Mouse (Mus musculus): ENCODE data around the gene Plxnb1. TPM values are rescaled to one million over a fixed set of nuclear protein-coding genes. Genes with fewer than 3 reads are reported as not detected.

Gene Plxnb1
- polyA plus RNA-seq (2014; fragmentation: Illumina TruSeq; extraction: RNeasy Lipid Tissue Mini Kit (QIAGEN cat#74804); ENCODE audit: low read depth, low replicate concordance), result 5.8 TPM

DNA sequence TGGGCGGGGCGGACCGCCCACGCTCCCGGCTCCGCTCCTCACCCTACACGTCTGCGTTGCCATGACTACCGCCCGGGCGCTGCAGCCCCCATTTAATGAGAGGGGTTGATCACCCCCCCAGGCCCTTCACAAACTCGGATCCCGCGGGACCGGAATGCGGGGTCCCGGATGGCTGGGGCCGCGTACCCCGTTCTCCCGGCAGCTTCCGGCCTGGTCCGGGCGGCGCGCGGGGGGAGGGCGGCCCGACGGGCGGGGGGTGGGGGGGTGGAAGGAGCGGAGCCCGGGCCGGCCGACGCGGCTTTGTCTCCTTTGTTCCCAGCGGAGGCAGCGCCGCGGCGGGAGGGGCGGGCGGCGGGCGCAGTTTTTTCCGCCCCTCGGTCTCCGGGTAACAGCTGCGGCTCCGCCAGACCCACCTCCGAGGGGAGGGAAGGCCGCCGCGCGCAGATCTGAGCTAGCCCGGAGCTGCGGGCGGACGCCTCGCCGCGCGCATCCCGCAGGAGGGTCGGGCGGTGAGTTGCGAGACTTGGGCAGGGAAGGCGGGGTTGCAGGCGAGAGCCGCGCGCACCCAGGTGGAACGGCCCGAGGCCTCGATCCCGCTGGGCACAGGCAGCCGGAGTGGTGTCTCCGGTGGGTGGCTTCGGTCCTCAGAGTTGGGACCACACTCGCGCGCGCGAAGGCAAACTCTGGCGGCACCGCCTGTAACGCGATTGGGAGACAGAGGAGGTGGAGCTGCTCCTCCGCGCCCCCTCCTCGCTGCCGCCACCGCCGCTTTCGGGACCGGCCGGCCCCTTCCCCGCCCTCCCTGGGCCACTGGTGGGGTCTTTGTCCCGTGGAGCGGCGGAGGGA lies at the start of gene Plxnb1:
Gene Plxnb1 (plus strand): TSS at position 253 of the 846 bp plus-strand sequence.

DNA sequence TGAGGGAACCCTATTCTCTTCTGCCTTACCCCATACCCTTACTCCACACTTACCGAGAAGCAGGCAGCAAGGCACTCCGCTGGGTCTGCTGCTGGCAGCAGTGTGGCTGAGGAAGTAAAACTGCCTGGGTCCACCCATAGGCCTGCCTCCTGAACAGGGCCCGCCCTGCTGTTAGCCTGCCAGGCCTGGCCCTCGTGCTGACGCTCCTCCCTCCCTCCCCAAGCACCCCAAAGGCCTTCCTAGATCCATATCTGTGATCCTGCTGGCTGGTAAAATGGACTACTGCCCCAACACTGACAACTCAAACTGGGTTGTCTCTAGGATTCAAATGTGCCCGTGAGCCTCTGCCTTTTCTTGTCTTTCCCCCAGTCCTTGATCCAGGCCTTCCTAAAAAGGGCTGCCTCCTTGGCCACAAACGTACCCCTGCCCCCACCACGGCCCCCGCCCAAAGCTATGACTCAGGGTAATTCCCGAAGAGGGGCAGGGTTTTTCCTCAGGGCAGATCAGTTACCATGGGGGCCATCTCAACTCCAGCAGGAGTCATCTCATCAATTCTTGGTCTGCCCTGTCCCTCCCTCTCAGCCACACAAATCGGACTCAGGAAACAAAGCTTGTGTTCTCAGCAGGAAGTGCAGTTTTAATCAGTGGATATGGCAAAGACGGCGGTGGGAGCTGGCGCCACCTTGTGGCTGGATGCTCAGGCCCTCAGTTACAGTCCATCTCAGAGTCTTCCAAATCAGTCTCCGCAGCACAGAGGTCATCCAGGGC lies 35.9 kb upstream of the Plxnb1 start, which contains the start of gene Trex1:
Gene Trex1 (minus strand): TSS at position 599 of the 768 bp plus-strand sequence.

DNA sequence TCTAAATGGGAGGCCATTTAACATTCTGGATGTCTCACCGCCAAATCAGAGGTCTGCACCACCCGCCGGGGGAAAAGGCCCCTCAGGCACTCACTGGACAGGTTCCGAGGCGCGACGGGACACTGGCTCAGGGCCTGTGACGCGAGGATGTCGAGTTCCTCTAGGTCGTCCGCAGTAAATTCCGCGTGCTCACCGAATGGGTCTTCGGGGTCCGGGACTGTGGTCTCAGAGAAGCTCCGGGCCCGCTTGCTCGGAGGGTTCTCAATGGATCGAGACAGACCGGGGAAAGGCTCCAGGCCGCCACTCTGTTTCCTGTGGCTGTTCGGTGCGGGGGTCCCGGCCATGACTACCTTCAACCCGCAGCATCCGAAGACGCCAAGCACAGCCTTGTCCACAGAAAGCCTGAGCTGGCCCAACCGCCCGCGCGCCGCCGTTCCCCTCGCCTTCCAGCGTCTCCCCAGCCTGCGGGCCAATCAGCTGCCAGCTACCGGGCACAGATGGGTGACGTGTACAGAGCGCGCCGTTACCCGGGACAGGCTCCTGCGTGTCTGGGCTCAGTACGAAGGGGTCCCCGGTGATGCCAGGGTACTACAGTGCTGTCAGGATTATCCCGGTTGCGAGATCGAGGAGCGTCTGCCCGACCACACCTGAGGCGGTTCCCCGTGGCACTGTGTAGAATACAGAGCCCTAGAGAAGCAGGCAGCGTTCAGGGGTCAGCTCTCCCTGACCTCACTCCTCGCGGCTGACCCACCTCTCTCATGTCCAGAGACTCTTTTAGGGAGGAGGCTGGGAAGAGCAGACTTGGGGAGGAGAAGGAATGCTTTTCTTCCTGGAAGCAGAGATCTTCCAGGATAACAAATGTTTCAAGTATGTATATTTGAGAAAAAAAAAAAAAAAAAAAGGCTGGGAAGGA lies 21.3 kb upstream of the Plxnb1 start, which contains the start of gene Atrip:
Gene Atrip (minus strand): TSS at position 464 of the 913 bp plus-strand sequence.

GRCm38 (mm10) chr9:109082124-109082800 lies 12.9 kb upstream of the Plxnb1 start, which contains the start of the genes Ccdc51 and Tma7:
TSS of gene Ccdc51 (plus strand) at chr9:109082493.
TSS of gene Tma7 (minus strand) at chr9:109082587.

DNA sequence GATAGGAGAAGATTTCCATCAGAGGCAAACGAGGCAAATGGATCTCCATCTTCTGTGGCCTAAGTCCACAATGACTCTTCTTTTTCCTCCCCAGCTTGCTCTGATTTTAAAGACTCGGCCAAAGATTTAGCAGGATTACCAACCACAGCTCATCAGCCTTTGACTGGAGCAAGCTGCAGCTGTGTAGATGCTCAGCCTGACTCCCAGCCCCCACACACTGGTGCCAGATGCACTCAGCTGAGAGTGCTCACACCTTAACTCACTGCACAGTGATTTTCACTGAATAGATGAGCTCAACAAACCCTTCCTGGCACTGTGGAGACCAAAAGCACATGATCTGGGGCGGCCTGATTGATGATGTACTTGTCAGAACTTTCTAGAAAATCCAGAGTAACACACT lies 66.8 kb downstream of the Plxnb1 start, which contains the start of gene Fbxw21:
Gene Fbxw21 (minus strand): TSS at position 101 of the 400 bp plus-strand sequence.

Other genes starting within 250 kb of the Plxnb1 start
- gene Slc26a6, start 242.1 kb upstream of the Plxnb1 start, polyA plus RNA-seq (2014; fragmentation: Illumina TruSeq; extraction: RNeasy Lipid Tissue Mini Kit (QIAGEN cat#74804); ENCODE audit: low read depth, low replicate concordance), result not detected
- gene Tmem89, start 180.8 kb upstream of the Plxnb1 start, polyA plus RNA-seq (2014; fragmentation: Illumina TruSeq; extraction: RNeasy Lipid Tissue Mini Kit (QIAGEN cat#74804); ENCODE audit: low read depth, low replicate concordance), result not detected
- gene Uqcrc1, start 158.8 kb upstream of the Plxnb1 start, polyA plus RNA-seq (2014; fragmentation: Illumina TruSeq; extraction: RNeasy Lipid Tissue Mini Kit (QIAGEN cat#74804); ENCODE audit: low read depth, low replicate concordance), result 50.7 TPM
- gene Col7a1, start 141.8 kb upstream of the Plxnb1 start, polyA plus RNA-seq (2014; fragmentation: Illumina TruSeq; extraction: RNeasy Lipid Tissue Mini Kit (QIAGEN cat#74804); ENCODE audit: low read depth, low replicate concordance), result 0.70 TPM
- gene Ucn2, start 109.4 kb upstream of the Plxnb1 start, polyA plus RNA-seq (2014; fragmentation: Illumina TruSeq; extraction: RNeasy Lipid Tissue Mini Kit (QIAGEN cat#74804); ENCODE audit: low read depth, low replicate concordance), result 0.52 TPM
- 1.0 TPM for gene Pfkfb4, start 103.6 kb upstream of the Plxnb1 start, polyA plus RNA-seq (2014; fragmentation: Illumina TruSeq; extraction: RNeasy Lipid Tissue Mini Kit (QIAGEN cat#74804); ENCODE audit: low read depth, low replicate concordance)
- gene Shisa5, start 56.8 kb upstream of the Plxnb1 start, polyA plus RNA-seq (2014; fragmentation: Illumina TruSeq; extraction: RNeasy Lipid Tissue Mini Kit (QIAGEN cat#74804); ENCODE audit: low read depth, low replicate concordance), result 32.3 TPM
- not detected for gene Trex1, start 35.7 kb upstream of the Plxnb1 start, polyA plus RNA-seq (2014; fragmentation: Illumina TruSeq; extraction: RNeasy Lipid Tissue Mini Kit (QIAGEN cat#74804); ENCODE audit: low read depth, low replicate concordance)
- gene Atrip, start 21.3 kb upstream of the Plxnb1 start, polyA plus RNA-seq (2014; fragmentation: Illumina TruSeq; extraction: RNeasy Lipid Tissue Mini Kit (QIAGEN cat#74804); ENCODE audit: low read depth, low replicate concordance), result 12.2 TPM
- gene Ccdc51, start 12.9 kb upstream of the Plxnb1 start, polyA plus RNA-seq (2014; fragmentation: Illumina TruSeq; extraction: RNeasy Lipid Tissue Mini Kit (QIAGEN cat#74804); ENCODE audit: low read depth, low replicate concordance), result 1.5 TPM
- 717 TPM for gene Tma7, start 12.8 kb upstream of the Plxnb1 start, polyA plus RNA-seq (2014; fragmentation: Illumina TruSeq; extraction: RNeasy Lipid Tissue Mini Kit (QIAGEN cat#74804); ENCODE audit: low read depth, low replicate concordance)
- gene Fbxw21, start 66.7 kb downstream of the Plxnb1 start, polyA plus RNA-seq (2014; fragmentation: Illumina TruSeq; extraction: RNeasy Lipid Tissue Mini Kit (QIAGEN cat#74804); ENCODE audit: low read depth, low replicate concordance), result not detected
- gene Fbxw13, start 100.6 kb downstream of the Plxnb1 start, polyA plus RNA-seq (2014; fragmentation: Illumina TruSeq; extraction: RNeasy Lipid Tissue Mini Kit (QIAGEN cat#74804); ENCODE audit: low read depth, low replicate concordance), result not detected
- gene Fbxw20, start 139.4 kb downstream of the Plxnb1 start, polyA plus RNA-seq (2014; fragmentation: Illumina TruSeq; extraction: RNeasy Lipid Tissue Mini Kit (QIAGEN cat#74804); ENCODE audit: low read depth, low replicate concordance), result not detected
- gene Fbxw14, start 192.3 kb downstream of the Plxnb1 start, polyA plus RNA-seq (2014; fragmentation: Illumina TruSeq; extraction: RNeasy Lipid Tissue Mini Kit (QIAGEN cat#74804); ENCODE audit: low read depth, low replicate concordance), result not detected
- gene Fbxw28, start 244.3 kb downstream of the Plxnb1 start, polyA plus RNA-seq (2014; fragmentation: Illumina TruSeq; extraction: RNeasy Lipid Tissue Mini Kit (QIAGEN cat#74804); ENCODE audit: low read depth, low replicate concordance), result not detected

Measured in adrenal gland, adult 10 weeks (tissue).